Mouse (Mus musculus): ENCODE measurements around the gene Eml3.

Eml3 gene

GRCm38 (mm10) chr19:8914212-8914611 lies 15.1 kb upstream of the Eml3 start:
- DNase-seq (ENCODE audit: low read depth, low spot score), result no peak

- DNase-seq (ENCODE audit: low read depth, low spot score), result no peak
Observed at GRCm38 (mm10) chr19:8919000-8919399, 10.4 kb upstream of the Eml3 start.

GRCm38 (mm10) chr19:8919684-8920072 lies 9.7 kb upstream of the Eml3 start:
- no peak for DNase-seq (ENCODE audit: low read depth, low spot score)

- peak; percentile 86 for DNase-seq (ENCODE audit: low read depth, low spot score)
Observed at GRCm38 (mm10) chr19:8920073-8920736, 9.1 kb upstream of the Eml3 start, which contains the start of gene B3gat3. Gene B3gat3 (plus strand): TSS chr19:8920374.

- no peak for DNase-seq (ENCODE audit: low read depth, low spot score)
Observed at GRCm38 (mm10) chr19:8920836-8921291, 8.5 kb upstream of the Eml3 start.

GRCm38 (mm10) chr19:8921741-8922140 lies 7.6 kb upstream of the Eml3 start:
- DNase-seq (ENCODE audit: low read depth, low spot score), result no peak

GRCm38 (mm10) chr19:8926766-8927165 lies 2.6 kb upstream of the Eml3 start:
- DNase-seq (ENCODE audit: low read depth, low spot score), result no peak

GRCm38 (mm10) chr19:8927891-8928525 lies 1.3 kb upstream of the Eml3 start:
- DNase-seq (ENCODE audit: low read depth, low spot score), result no peak

- no peak for DNase-seq (ENCODE audit: low read depth, low spot score)
Observed at GRCm38 (mm10) chr19:8928689-8929223, 596 bp upstream of the Eml3 start.

- no peak for DNase-seq (ENCODE audit: low read depth, low spot score)
Observed at GRCm38 (mm10) chr19:8930117-8930516, 765 bp downstream of the Eml3 start.

GRCm38 (mm10) chr19:8930771-8931170 lies 1.4 kb downstream of the Eml3 start:
- no peak for DNase-seq (ENCODE audit: low read depth, low spot score)

- no peak for DNase-seq (ENCODE audit: low read depth, low spot score)
Observed at GRCm38 (mm10) chr19:8936736-8937135, 7.4 kb downstream of the Eml3 start.

- no peak for DNase-seq (ENCODE audit: low read depth, low spot score)
Observed at GRCm38 (mm10) chr19:8940526-8941133, 11.3 kb downstream of the Eml3 start.

GRCm38 (mm10) chr19:8941136-8941514 lies 11.8 kb downstream of the Eml3 start:
- no peak for DNase-seq (ENCODE audit: low read depth, low spot score)

GRCm38 (mm10) chr19:8941515-8942217 lies 12.3 kb downstream of the Eml3 start, which contains the start of gene Mta2:
Gene Mta2 (plus strand): TSS chr19:8941875.
- DNase-seq (ENCODE audit: low read depth, low spot score), result peak; percentile 95

- DNase-seq (ENCODE audit: low read depth, low spot score), result no peak
Observed at GRCm38 (mm10) chr19:8942276-8942964, 13.1 kb downstream of the Eml3 start.

GRCm38 (mm10) chr19:8943047-8943446 lies 13.7 kb downstream of the Eml3 start:
- no peak for DNase-seq (ENCODE audit: low read depth, low spot score)

GRCm38 (mm10) chr19:8944062-8944461 lies 14.7 kb downstream of the Eml3 start:
- DNase-seq (ENCODE audit: low read depth, low spot score), result no peak

GRCm38 (mm10) chr19:8944750-8945149 lies 15.4 kb downstream of the Eml3 start:
- DNase-seq (ENCODE audit: low read depth, low spot score), result no peak

- DNase-seq (ENCODE audit: low read depth, low spot score), result no peak
Observed at GRCm38 (mm10) chr19:8945251-8945650, 15.9 kb downstream of the Eml3 start.

GRCm38 (mm10) chr19:8946929-8947328 lies 17.6 kb downstream of the Eml3 start:
- DNase-seq (ENCODE audit: low read depth, low spot score), result no peak
